Mouse (Mus musculus): ENCODE results near the gene Dglucy.

Dglucy gene

DNA sequence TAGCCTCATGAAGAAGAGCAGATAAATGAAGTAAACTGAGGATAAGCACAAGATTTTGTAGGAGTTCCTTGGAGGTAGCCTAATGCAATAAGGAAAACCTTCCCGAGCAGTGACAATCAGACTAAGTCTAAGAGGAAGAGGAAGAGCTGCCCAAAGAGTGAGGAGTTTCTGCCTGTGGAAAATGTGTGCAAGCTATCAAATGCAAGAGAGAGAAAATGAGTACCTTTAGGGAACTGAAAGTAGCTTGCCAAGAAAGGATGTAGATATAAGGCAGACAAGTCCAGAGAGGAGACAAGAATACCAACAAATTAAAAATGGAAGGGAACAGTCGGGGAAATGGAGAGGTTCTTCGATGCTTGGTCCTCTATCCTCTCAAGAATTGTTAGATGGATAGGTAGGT lies 106.7 kb downstream of the Dglucy start:
- DNase-seq = no peak

- DNase-seq = no peak
These were observed 108.0 kb downstream of the Dglucy start for GRCm38 (mm10) chr12:100886877-100887276.

- DNase-seq = peak; percentile 74
These were observed 109.0 kb downstream of the Dglucy start for GRCm38 (mm10) chr12:100887801-100888258.

DNA sequence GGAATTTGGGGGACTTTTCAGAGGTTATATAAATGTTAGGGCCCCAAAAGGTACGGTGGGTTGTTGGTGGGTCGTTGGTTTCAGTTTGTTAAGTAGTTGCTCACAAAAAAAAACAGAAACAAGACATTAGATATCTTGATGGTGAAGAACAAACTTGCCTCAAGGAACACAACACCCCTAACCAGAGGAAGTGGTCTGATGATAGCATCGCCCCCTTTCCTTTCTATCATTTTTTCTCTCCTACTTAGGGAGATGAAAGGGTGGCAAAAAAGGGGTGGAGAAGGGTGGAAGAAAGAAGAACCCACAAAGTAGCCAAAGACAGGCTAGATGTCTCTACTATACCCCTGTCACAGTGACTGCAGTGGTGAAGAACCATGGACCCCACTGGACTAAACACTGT lies 111.7 kb downstream of the Dglucy start:
- no peak for DNase-seq

DNA sequence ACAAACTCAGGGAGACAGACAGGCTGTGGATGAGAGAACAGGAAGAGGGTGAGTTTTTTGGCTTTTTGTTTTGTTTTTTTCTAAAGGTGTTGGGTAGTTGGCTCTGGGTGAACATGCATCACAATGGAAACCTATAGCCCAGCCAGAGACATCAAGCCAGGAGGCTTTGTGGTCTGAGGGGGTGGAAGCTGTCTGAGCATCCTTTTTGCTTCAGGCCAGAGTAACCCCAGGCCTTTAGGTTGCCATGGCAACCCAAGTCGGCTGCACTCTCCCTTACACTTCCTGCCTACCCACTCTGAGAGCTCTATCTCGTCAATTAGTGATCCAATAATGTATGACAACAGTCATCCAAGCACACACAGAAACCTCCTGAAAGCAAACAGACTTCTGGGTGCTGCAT lies 116.6 kb downstream of the Dglucy start:
- no peak for DNase-seq

DNA sequence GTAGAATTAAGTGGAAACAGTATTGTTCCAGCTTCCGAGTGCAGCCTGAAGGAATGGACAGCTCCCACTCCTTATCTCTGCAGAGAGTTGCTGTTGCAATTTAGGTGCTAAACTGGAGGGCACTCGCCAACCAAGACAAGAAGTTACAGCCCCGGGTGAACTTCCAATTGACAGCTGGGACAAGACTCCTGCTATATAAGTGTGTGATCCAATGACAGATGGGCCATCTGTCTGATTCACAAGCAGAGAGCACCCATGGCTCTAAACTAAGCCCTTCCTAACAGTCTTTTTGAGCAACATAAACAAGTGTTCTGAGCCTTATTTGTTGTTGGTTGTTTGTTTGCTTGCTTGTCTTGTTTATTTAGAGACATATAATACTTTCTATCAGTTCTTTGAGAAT lies 117.8 kb downstream of the Dglucy start:
- DNase-seq = no peak

DNA sequence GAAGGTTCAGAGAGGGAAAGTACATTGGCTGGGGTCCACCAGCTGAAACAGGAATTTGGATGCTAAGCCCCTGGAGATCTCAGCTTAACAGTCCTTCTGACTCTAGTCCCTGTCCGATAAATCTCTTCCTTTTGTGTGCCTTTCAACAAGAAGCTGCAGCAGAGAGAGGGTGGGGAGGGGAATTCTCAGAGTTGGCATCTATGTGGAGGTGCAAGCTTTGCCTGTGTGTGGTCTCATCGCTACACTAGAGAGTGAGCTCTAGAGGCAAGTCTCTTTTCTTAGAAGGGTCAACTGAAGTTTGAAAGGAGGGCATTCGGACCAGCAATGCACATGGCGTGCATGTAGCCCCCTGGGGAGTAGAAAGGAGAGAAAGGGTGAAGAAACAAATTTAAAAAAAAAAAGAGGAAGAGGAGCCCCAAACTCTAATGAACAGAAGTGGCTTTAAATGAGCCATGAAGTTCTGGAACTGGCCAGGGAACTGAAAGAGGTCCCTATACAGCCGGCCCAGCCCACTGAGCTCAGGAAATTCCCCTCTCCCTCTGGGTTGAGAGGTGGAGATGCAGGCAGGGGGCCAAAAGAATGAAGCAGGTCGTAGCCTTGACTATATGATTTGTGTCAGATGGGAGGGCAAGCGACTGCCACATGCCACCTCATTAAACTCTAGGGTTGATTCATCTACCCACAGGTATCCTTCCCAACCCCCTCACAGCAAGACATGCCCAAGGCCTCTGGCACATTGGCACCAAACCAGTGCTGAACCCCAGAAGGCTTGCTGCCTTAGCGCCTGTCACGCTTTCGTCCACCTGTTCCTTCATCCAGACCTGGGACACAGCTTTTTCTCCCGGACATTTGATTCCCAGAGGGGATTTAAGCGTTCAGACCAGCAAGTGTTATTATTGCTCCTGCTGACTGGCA lies 119.1 kb downstream of the Dglucy start:
- DNase-seq = peak; percentile 92

GRCm38 (mm10) chr12:100899111-100899640 lies 120.3 kb downstream of the Dglucy start:
- peak; percentile 89 for DNase-seq

DNA sequence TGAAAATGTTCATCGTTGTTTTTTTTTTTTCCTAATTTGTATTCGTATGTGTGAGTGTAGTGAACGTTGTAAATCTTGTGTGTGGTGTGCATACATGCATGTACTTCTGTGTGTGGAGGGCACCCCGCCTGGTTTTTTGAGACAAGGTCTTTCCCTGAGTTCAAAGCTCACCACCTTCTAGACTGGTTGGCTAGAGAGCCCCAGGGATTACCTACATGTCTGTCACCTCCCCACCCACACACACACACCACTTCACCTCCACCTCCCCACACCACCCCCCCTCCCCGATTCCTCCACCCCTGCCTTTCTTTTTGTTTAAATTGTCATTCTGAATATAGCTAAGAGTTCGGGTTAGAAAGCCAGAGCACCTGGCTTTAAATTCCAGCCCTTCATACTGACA lies 122.0 kb downstream of the Dglucy start:
- DNase-seq = no peak

GRCm38 (mm10) chr12:100901386-100901785 lies 122.5 kb downstream of the Dglucy start:
- no peak for DNase-seq

DNA sequence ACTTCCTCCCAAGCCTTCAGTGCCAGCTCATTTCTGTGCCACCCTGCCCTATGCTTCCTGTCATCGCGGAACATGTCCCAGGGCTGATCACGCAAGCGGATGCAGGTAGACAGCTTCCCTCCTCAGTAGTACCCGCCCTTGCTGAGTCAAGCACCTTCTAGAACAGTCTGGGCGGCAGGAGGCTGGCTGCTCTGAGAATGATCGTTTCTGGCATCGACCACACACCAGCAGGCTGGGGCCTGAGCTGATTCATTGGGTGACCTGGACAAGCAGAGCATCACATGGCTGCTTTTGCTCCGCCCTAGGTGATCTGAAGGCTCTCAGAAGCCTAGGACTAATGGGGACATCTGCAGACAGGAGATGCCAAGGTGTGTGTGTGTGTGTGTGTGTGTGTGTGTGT lies 124.9 kb downstream of the Dglucy start:
- peak; percentile 81 for DNase-seq

- DNase-seq = no peak
These were observed 128.0 kb downstream of the Dglucy start for GRCm38 (mm10) chr12:100906861-100907260.

DNA sequence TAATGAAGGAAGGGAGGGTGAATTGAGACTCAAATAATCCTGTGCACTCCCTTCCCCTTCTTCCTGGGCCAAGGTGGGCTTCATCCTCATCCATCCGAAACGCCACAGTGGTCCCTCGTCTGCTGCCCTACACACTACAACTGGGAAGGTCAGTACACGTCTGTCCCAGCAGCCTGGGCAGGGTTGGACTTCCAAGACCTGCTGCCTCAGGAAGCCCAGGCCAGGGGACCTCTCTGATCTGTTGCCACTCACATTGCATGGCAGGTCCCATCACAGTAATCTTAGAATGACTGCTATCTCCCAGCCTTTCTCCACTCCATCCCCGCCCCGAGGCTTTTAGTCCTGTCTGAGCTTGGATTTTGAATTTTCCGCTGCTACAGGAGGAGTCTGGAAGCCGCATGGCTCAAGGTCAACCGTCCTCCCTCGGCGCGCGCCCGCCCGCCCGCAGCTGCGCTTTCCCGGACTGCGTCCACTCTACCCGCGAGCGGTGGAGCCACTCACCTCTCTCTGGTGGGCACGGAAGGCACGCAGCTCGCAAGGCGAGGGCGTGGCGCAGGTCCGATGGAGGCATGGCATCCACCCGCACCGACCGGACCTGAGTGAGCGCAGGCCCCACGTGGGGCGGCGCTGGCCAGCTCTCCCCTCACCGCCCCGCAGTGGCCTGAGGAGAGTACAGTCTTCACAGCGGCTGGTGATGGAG lies 128.9 kb downstream of the Dglucy start, which contains the start of gene Gpr68:
Gene Gpr68, minus strand, starts transcription at position 601 of the 700 bp plus-strand sequence.
- DNase-seq = peak; percentile 78

- peak; percentile 70 for DNase-seq
These were observed 129.6 kb downstream of the Dglucy start for GRCm38 (mm10) chr12:100908298-100909034.

- peak; percentile 74 for DNase-seq
These were observed 130.9 kb downstream of the Dglucy start for GRCm38 (mm10) chr12:100909765-100910164.

- peak; percentile 86 for DNase-seq
These were observed 131.9 kb downstream of the Dglucy start for GRCm38 (mm10) chr12:100910731-100911130.

DNA sequence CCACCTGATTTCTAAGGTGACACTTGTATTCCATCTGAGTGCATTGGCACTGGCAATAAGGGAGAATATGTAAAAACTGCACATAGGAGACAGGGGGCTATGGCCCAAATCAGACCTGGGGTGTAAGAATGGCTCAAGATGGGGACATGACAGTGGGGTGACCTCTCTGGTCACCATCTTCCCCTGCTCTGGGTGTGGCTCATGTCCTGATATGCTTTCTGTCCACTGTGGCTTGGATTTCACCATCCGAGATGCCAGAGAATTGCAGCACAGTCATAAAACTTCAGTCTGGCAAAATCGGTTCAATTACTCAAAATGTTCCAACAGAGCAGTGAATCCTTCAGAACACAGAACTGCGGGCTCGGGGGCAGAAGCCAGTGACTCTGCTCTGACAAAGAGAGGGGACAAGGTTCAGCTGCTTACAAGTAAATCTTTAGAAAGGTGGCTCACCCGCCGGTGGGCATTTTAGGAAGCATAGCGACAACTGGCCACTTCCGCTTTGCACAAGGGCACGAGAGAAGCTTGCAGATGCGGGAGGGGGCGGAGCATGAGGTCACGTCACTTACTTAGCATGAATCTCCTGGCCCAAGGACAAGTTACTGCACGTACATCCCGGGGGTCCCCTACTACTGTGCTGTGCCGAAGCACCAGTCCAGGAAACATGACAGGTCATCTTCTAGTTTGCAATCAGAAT lies 145.9 kb downstream of the Dglucy start:
- no peak for DNase-seq

- DNase-seq = peak; percentile 75
These were observed 147.1 kb downstream of the Dglucy start for GRCm38 (mm10) chr12:100925644-100926619.

- DNase-seq = no peak
These were observed 149.4 kb downstream of the Dglucy start for GRCm38 (mm10) chr12:100928286-100928685.

DNA sequence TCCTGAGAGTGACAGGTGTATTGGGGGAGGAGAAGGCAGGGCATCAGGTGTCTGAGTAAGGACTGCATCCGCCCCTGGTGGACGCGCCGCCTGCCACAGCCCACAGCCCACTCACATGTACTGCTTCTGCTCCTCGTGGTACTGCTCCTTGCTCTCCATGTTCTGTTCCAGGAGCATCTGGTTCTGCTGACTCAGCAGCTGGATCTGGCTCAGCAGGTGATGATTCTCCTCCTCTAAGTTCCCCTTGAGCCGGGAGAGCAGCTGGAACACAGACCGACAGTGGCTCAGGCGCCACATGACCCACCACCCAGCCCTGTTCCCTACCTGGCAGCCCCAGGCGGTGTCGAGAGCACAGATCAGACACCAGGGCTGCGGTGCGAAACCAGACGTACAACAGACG lies 152.8 kb downstream of the Dglucy start:
- no peak for DNase-seq

- DNase-seq = no peak
These were observed 155.9 kb downstream of the Dglucy start for GRCm38 (mm10) chr12:100934796-100935195.
